7 mouse cellular contexts compared by ENCODE assay signal in the genomic region with DNA sequence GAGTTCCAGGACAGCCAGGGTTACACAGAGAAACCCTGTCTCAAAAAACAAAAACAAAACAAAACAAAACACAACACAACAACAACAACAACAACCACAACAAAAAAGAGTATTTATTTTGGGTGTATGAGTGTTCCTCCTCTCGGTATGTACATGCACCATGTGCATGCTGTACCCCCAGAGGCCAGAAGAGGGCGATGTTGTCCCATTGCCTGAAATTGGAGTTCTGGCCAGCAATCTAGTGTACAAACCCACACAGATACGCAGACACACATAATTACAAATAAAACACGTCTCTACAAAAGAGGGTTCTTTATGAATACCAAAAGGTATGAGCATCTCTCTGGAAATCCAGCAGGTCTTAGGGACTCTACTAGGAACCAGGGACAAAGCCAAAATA.
A peak's percentile ranks its signal among the peaks of the same experiment; 100 is the strongest.
DNase-seq lines count a peak whose midpoint lies in the region; ATAC-seq and TF ChIP-seq lines count a peak whose summit lies in the region.

No protein-coding gene starts in this region.

- TF ChIP-seq CTCF in intestine, postnatal 0 days (IDR thresholded peaks at IDR 0.05; ENCODE audit: low read depth): peak; percentile 74
- TF ChIP-seq CTCF in C2C12 (IDR thresholded peaks at IDR 0.05; ENCODE audit: control insufficient read depth, insufficient read depth, insufficient read length): peak; percentile 57

- no peak for ATAC-seq in intestine, postnatal 0 days
- no peak for ATAC-seq in intestine, embryonic 15.5 days

- H3K4me1 ChIP-seq in intestine, postnatal 0 days (replicated peaks; ENCODE audit: control insufficient read depth, insufficient read depth, low read length): no peaks in the 10 kb centered on the region
- no peaks in the 10 kb centered on the region for H3K4me1 ChIP-seq in intestine, embryonic 15.5 days (replicated peaks)

- no peak overlapping the region for H3K27ac ChIP-seq in intestine, postnatal 0 days (ENCODE audit: low read depth, low read length)
- no peak overlapping the region for H3K27ac ChIP-seq in intestine, embryonic 15.5 days

- no peak overlapping the region for H3ac ChIP-seq in C2C12 (ENCODE audit: control insufficient read depth, insufficient read length, low read depth)

- H3K9ac ChIP-seq in intestine, postnatal 0 days (ENCODE audit: low read depth, low read length): no peak overlapping the region
- H3K9ac ChIP-seq in intestine, embryonic 15.5 days: no peak overlapping the region

- H3K4me3 ChIP-seq in intestine, postnatal 0 days (ENCODE audit: low read depth, low read length): no peak overlapping the region
- H3K4me3 ChIP-seq in intestine, embryonic 15.5 days (replicated peaks): no peak overlapping the region
- no peak overlapping the region for H3K4me3 ChIP-seq in C2C12 (ENCODE audit: insufficient read depth, poor library complexity, severe bottlenecking)

- WGBS in intestine, postnatal 0 days: 79% methylated on average over 4 of the region's 4 CpGs
- WGBS in intestine, embryonic 15.5 days: 74% methylated on average over 4 of the region's 4 CpGs

- DNase-seq in 3T3-L1 (ENCODE audit: low read depth, low spot score): peak; percentile 14
- DNase-seq in embryo, embryonic 9.5 days (ENCODE audit: extremely low spot score): peak; percentile 16
- peak; percentile 38 for DNase-seq in retina, embryonic 14.5 days (ENCODE audit: low spot score)
- DNase-seq in adipocyte (ENCODE audit: low spot score): no peak

- H3K79me3 ChIP-seq in C2C12 (ENCODE audit: low read depth): no peaks in the 10 kb centered on the region

- H3K36me3 ChIP-seq in intestine, postnatal 0 days (ENCODE audit: control insufficient read depth, insufficient read depth): no peaks in the 10 kb centered on the region
- no peaks in the 10 kb centered on the region for H3K36me3 ChIP-seq in intestine, embryonic 15.5 days
- H3K36me3 ChIP-seq in C2C12 (ENCODE audit: control insufficient read depth, insufficient read depth): no peaks in the 10 kb centered on the region

- no peaks in the 10 kb centered on the region for H3K79me2 ChIP-seq in C2C12 (ENCODE audit: control insufficient read depth, insufficient read depth)

- H3K27me3 ChIP-seq in intestine, postnatal 0 days (replicated peaks; ENCODE audit: control insufficient read depth, insufficient read depth, low read length): no peaks in the 10 kb centered on the region
- no peaks in the 10 kb centered on the region for H3K27me3 ChIP-seq in intestine, embryonic 15.5 days (replicated peaks)
- H3K27me3 ChIP-seq in C2C12 (ENCODE audit: control insufficient read depth, insufficient read depth, insufficient read length): peaks cover 13% of the 10 kb centered on the region

- H3K9me3 ChIP-seq in intestine, postnatal 0 days (ENCODE audit: control insufficient read depth): no peaks in the 10 kb centered on the region
- H3K9me3 ChIP-seq in intestine, embryonic 15.5 days: no peaks in the 10 kb centered on the region

- no peak overlapping the region for H3K4me2 ChIP-seq in intestine, postnatal 0 days (replicated peaks; ENCODE audit: low read depth)
- H3K4me2 ChIP-seq in intestine, embryonic 15.5 days (replicated peaks): no peak overlapping the region

TF ChIP-seq in C2C12, 6 proteins besides CTCF, POLR2A, EP300 and RAD21:
- TF ChIP-seq MAX (IDR thresholded peaks at IDR 0.05) (peak; percentile 33), CEBPB (IDR thresholded peaks at IDR 0.05; ENCODE audit: low read depth) (no peak), MYOG (IDR thresholded peaks at IDR 0.05; ENCODE audit: control insufficient read depth, extremely low read depth, insufficient read length) (no peak)
TF ChIP-seq in C2C12: peak in this region for 1.
